Mouse (Mus musculus): ENCODE measurements around the gene Ankrd26.
"Not testable (repeated sequence)": the region's sequence is repeated elsewhere in the genome, so short reads cannot be mapped to it uniquely, and the experiment has no call there.

Gene Ankrd26

GRCm38 (mm10) chr6:118561745-118562609, at the start of gene Ankrd26:
Gene Ankrd26 (minus strand): TSS chr6:118562226.
- DNase-seq = peak; percentile 95

- DNase-seq = no peak
Measured at GRCm38 (mm10) chr6:118608906-118609305, 46.9 kb upstream of the Ankrd26 start.

GRCm38 (mm10) chr6:118605974-118606373, 43.9 kb upstream of the Ankrd26 start:
- DNase-seq = peak; percentile 31

GRCm38 (mm10) chr6:118603825-118604224, 41.8 kb upstream of the Ankrd26 start:
- no peak for DNase-seq

GRCm38 (mm10) chr6:118595681-118596055, 33.6 kb upstream of the Ankrd26 start:
- DNase-seq = peak; percentile 25

GRCm38 (mm10) chr6:118594833-118595680, 33.0 kb upstream of the Ankrd26 start:
- peak; percentile 28 for DNase-seq

- DNase-seq = no peak
Measured at GRCm38 (mm10) chr6:118594070-118594469, 32.0 kb upstream of the Ankrd26 start.

GRCm38 (mm10) chr6:118593377-118594061, 31.5 kb upstream of the Ankrd26 start:
- no peak for DNase-seq

- DNase-seq = no peak
Measured at GRCm38 (mm10) chr6:118592662-118593376, 30.8 kb upstream of the Ankrd26 start.

GRCm38 (mm10) chr6:118578741-118579140, 16.7 kb upstream of the Ankrd26 start:
- DNase-seq = not testable (repeated sequence)

- DNase-seq = no peak
Measured at GRCm38 (mm10) chr6:118574351-118574750, 12.3 kb upstream of the Ankrd26 start.

GRCm38 (mm10) chr6:118567816-118568215, 5.8 kb upstream of the Ankrd26 start:
- no peak for DNase-seq

- DNase-seq = no peak
Measured at GRCm38 (mm10) chr6:118561225-118561624, 801 bp downstream of the Ankrd26 start.

- DNase-seq = no peak
Measured at GRCm38 (mm10) chr6:118538627-118539026, 23.4 kb downstream of the Ankrd26 start.

GRCm38 (mm10) chr6:118537201-118537600, 24.8 kb downstream of the Ankrd26 start:
- not testable (repeated sequence) for DNase-seq

- DNase-seq = no peak
Measured at GRCm38 (mm10) chr6:118535321-118535720, 26.7 kb downstream of the Ankrd26 start.

- DNase-seq = no peak
Measured at GRCm38 (mm10) chr6:118533381-118533780, 28.6 kb downstream of the Ankrd26 start.

GRCm38 (mm10) chr6:118520668-118521067, 41.4 kb downstream of the Ankrd26 start:
- no peak for DNase-seq

- no peak for DNase-seq
Measured at GRCm38 (mm10) chr6:118513335-118514012, 48.6 kb downstream of the Ankrd26 start.

GRCm38 (mm10) chr6:118499010-118499409, 63.0 kb downstream of the Ankrd26 start:
- no peak for DNase-seq

- no peak for DNase-seq
Measured at GRCm38 (mm10) chr6:118482125-118482524, 79.9 kb downstream of the Ankrd26 start.
